Mouse (Mus musculus) A20 (cell line): Measurements from ENCODE around the gene Grin2b.
"Not testable (repeated sequence)": the region's sequence is repeated elsewhere in the genome, so short reads cannot be mapped to it uniquely, and the experiment has no call there.

Source experiments
- DNase-seq: peaks from one replicate; pipeline ENCODE4 v3.0.0-alpha.2; 2011; ENCODE audit warnings: low read depth, low spot score

The Grin2b gene

GRCm38 (mm10) chr6:135701361-135701760, 471.9 kb downstream of the Grin2b start:
- DNase-seq, result no peak

GRCm38 (mm10) chr6:135700717-135701345, 472.5 kb downstream of the Grin2b start:
- DNase-seq, result no peak

GRCm38 (mm10) chr6:135692533-135692932, 480.8 kb downstream of the Grin2b start:
- no peak for DNase-seq

GRCm38 (mm10) chr6:135691561-135691960, 481.8 kb downstream of the Grin2b start:
- no peak for DNase-seq

- no peak for DNase-seq
Measured at GRCm38 (mm10) chr6:135687926-135688325, 485.4 kb downstream of the Grin2b start.

- DNase-seq, result no peak
Measured at GRCm38 (mm10) chr6:135684206-135684605, 489.1 kb downstream of the Grin2b start.

- DNase-seq, result not testable (repeated sequence)
Measured at GRCm38 (mm10) chr6:135681423-135681822, 491.9 kb downstream of the Grin2b start.

- DNase-seq, result no peak
Measured at GRCm38 (mm10) chr6:135680105-135680710, 493.1 kb downstream of the Grin2b start.

- no peak for DNase-seq
Measured at GRCm38 (mm10) chr6:135674380-135674779, 498.9 kb downstream of the Grin2b start.

- no peak for DNase-seq
Measured at GRCm38 (mm10) chr6:135672003-135672402, 501.3 kb downstream of the Grin2b start.
